Mouse (Mus musculus) E14TG2a.4 (cell line): ENCODE results near the gene Ehbp1.

ENCODE experiments used
- CTCF ChIP-seq: conservative IDR thresholded peaks from 2 replicates; pipeline ENCODE4 v1.5.1; 2014; ENCODE audit warnings: low read length
- NANOG ChIP-seq: IDR thresholded peaks from 2 replicates; pipeline ENCODE4 v1.6.1; 2014; ENCODE audit warnings: borderline replicate concordance, low read length, mixed read lengths
- POU5F1 ChIP-seq: IDR thresholded peaks from 2 replicates; pipeline ENCODE4 v1.6.1; 2014; ENCODE audit warnings: low read length, borderline replicate concordance

DNA sequence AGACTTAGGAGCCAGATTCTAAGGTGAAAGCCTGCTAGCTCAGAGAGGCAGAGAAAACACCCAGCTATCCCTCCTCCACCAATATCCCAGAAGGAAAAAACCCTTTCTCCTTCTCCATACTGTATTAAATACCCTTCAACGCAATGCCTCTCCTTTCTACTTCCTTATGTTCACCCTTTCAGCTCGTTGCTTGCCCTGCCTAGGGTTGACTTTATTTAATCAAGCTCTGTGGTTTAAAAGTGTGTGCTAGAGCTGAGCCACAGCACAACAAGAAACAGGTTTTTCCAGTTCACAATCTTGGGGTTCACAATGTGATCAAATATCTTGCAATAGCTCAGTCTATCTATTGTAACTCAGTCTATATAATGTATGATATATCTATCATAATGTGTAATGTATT, 7.9 kb upstream of the Ehbp1 start:
- TF ChIP-seq CTCF (no peak), NANOG (no peak), POU5F1 (no peak)
